Mouse (Mus musculus): ENCODE data around the gene Plau. TPM values are rescaled to one million over a fixed set of nuclear protein-coding genes. Genes with fewer than 3 reads are reported as not detected.
A peak's percentile ranks its signal among the peaks of the same experiment; 100 is the strongest.

Gene Plau
- 2.7 and 2.9 TPM in 2 replicates for polyA plus RNA-seq (2015; fragmentation: Nextera tagmentation; extraction: Ambion mirVana)

DNA sequence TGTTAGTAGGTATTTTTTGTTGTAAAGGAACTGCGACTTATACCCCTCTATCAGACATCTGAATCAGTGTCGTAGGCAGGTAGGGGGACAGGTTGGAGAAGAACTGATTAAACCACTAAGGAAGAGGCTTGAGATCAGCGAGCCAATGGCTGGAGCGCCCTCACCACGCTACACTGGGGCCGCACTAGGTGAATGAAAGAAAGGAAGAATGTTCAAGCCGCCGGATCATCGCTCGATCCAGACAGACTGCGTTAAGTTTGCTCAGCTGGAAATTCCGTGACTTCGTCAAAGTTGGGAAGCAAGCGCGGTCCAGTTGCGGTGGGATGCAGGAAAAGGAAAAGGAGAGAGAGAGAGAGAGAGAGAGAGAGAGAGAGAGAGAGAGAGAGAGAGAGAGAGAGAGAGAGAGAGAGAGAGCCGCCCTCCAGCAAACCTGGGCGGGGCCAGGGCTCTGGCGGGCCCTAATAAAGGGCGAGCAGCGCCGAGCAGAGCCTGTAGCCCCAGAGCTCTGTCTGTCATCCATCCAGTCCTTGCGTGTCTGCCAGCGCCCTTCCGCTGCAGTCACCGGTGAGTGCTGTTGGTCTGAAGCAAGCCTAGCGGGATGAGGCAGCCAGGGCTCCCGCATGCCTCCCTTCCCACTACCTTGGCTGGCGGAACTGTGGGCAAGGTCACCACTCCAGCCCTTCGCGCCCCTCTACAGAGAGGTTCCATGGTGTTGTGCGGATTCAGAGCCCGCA is at the start of gene Plau:
Plau (plus strand) TSS at position 490 of the 734 bp plus-strand sequence.
- no peaks in the 10 kb centered on the region for H3K9me3 ChIP-seq (ENCODE audit: control insufficient read depth, low read length)
- H3K36me3 ChIP-seq (ENCODE audit: control insufficient read depth, insufficient read depth, low read length), result no peaks in the 10 kb centered on the region
- ATAC-seq, result peak; percentile 97
- peak within 1 kb of the TSS; percentile 94 for H3K4me2 ChIP-seq (ENCODE audit: low read depth, low read length)
- no peaks in the 10 kb centered on the region for H3K27me3 ChIP-seq (replicated peaks; ENCODE audit: control insufficient read depth, insufficient read depth, low read length)
- peak within 1 kb of the TSS; percentile 57 for H3K4me3 ChIP-seq (ENCODE audit: low read length)
- under 1% methylated on average over 33 of the region's 33 CpGs for WGBS
- H3K9ac ChIP-seq (ENCODE audit: low read depth, low read length), result peak within 1 kb of the TSS; percentile 74
- no peak within 1 kb of the TSS for H3K27ac ChIP-seq (ENCODE audit: low read length)
- no peaks in the 10 kb centered on the region; the same call in 1 of the 2 replicates for H3K4me1 ChIP-seq (ENCODE audit: control insufficient read depth, insufficient read depth, low read length)

DNA sequence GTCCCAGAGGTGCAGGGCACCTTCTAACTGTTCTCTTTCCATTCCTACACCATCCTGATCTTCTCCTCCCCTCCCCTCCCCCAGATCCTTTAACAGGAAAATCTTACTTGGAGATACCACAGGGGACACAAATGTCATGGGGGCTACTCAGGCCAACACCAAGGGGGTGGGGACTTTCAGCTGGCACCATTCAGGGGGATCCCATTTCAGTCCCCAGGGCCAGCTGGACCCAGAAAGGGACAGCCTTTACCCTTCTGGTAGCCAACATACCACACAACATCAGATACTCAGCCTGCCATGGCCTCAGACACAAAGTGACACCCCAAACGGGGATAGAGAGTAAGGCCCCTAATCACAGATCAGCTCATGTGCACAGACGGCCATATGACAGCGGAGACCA is 48.3 kb upstream of the Plau start:
- WGBS, result 82% methylated on average over 3 of the region's 3 CpGs
- H3K9ac ChIP-seq (ENCODE audit: low read depth, low read length), result peak overlapping the region; percentile 2; the same call in 1 of the 2 replicates
- H3K9me3 ChIP-seq (ENCODE audit: control insufficient read depth, low read length), result no peaks in the 10 kb centered on the region
- no peak for ATAC-seq
- H3K27me3 ChIP-seq (replicated peaks; ENCODE audit: control insufficient read depth, insufficient read depth, low read length), result no peaks in the 10 kb centered on the region
- no peak overlapping the region for H3K4me3 ChIP-seq (ENCODE audit: low read length)
- peaks cover 41% of the 10 kb centered on the region for H3K4me1 ChIP-seq (ENCODE audit: control insufficient read depth, insufficient read depth, low read length)
- no peak overlapping the region for H3K4me2 ChIP-seq (ENCODE audit: low read depth, low read length)
- peaks cover 13% of the 10 kb centered on the region; the same call in 1 of the 2 replicates for H3K36me3 ChIP-seq (ENCODE audit: control insufficient read depth, insufficient read depth, low read length)
- no peak overlapping the region; the same call in 1 of the 2 replicates for H3K27ac ChIP-seq (ENCODE audit: low read length)

DNA sequence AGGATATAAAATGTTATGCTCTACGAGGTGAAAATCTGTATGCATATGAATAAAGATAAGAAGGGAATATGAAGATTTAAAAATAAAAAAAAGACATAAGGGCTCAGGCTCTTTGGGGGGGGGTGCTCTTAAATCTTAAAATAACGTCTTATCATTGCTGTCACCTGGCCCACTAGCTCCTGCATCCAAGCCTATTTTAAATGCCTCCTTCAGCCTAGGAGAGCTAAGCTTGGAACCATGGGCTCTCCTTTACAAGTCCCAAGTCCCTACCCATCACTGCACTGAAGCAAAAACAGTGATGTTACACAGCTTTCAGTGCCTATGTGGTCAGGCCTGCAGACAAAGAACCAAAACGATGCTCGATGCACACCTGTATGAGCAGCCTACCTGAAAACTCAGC is 46.9 kb upstream of the Plau start:
- Histone ChIP-seq H3K27me3 (replicated peaks; ENCODE audit: control insufficient read depth, insufficient read depth, low read length) (no peaks in the 10 kb centered on the region), H3K4me1 (ENCODE audit: control insufficient read depth, insufficient read depth, low read length) (peaks cover 41% of the 10 kb centered on the region), H3K36me3 (ENCODE audit: control insufficient read depth, insufficient read depth, low read length) (peaks cover 13% of the 10 kb centered on the region; the same call in 1 of the 2 replicates), H3K27ac (ENCODE audit: low read length) (no peak overlapping the region), H3K4me3 (ENCODE audit: low read length) (no peak overlapping the region), H3K4me2 (ENCODE audit: low read depth, low read length) (no peak overlapping the region), H3K9me3 (ENCODE audit: control insufficient read depth, low read length) (no peaks in the 10 kb centered on the region), H3K9ac (ENCODE audit: low read depth, low read length) (no peak overlapping the region)
- no peak for ATAC-seq
- 90% methylated on average over 4 of the region's 4 CpGs for WGBS

DNA sequence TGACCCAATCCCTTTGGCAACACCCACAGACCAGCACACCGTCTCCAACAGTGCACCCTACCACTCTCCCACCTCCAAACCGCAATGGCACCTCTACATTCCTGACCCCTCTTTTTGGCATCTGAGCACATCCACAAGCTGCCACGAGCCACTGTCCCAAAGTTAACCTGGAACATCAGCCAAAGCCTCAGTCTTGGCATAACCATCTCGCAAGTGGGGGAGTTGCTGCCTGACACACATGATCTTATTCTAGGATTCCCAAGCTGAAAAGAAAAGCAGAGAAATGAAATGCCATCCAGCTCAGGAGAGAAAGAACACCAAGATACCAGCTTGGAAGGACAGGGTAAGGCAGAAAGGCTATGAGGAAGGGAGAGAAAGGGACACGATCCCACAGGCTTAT is 46.0 kb upstream of the Plau start:
- H3K4me2 ChIP-seq (ENCODE audit: low read depth, low read length), result no peak overlapping the region
- H3K9ac ChIP-seq (ENCODE audit: low read depth, low read length), result no peak overlapping the region
- peaks cover 13% of the 10 kb centered on the region; the same call in 1 of the 2 replicates for H3K36me3 ChIP-seq (ENCODE audit: control insufficient read depth, insufficient read depth, low read length)
- ATAC-seq, result no peak
- H3K27me3 ChIP-seq (replicated peaks; ENCODE audit: control insufficient read depth, insufficient read depth, low read length), result no peaks in the 10 kb centered on the region
- peaks cover 40% of the 10 kb centered on the region for H3K4me1 ChIP-seq (ENCODE audit: control insufficient read depth, insufficient read depth, low read length)
- 95% methylated on average over 5 of the region's 5 CpGs for WGBS
- no peak overlapping the region for H3K4me3 ChIP-seq (ENCODE audit: low read length)
- H3K9me3 ChIP-seq (ENCODE audit: control insufficient read depth, low read length), result no peaks in the 10 kb centered on the region
- H3K27ac ChIP-seq (ENCODE audit: low read length), result no peak overlapping the region

DNA sequence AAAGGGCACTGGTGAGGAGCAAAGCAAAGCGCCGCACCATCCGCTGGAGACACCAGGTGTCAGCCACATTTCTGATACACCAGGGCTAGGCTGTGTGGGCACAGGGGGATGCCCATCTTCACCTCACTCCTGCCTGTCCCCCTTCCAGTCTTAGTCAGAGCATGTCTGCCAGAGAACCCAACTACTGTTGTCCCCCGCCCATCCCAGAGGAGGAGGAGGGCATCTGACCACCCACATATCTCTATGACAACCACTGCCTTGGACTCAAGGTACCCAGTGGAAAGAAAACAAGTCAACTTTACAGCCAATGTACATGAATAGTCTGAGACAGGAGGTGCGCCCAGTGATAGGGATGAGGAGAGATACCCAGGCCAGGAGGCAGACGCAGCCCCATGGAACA is 45.5 kb upstream of the Plau start:
- no peak overlapping the region for H3K27ac ChIP-seq (ENCODE audit: low read length)
- ATAC-seq, result no peak
- H3K36me3 ChIP-seq (ENCODE audit: control insufficient read depth, insufficient read depth, low read length), result peaks cover 13% of the 10 kb centered on the region; the same call in 1 of the 2 replicates
- WGBS, result 93% methylated on average over 6 of the region's 6 CpGs
- no peaks in the 10 kb centered on the region for H3K27me3 ChIP-seq (replicated peaks; ENCODE audit: control insufficient read depth, insufficient read depth, low read length)
- no peak overlapping the region for H3K4me3 ChIP-seq (ENCODE audit: low read length)
- no peak overlapping the region for H3K9ac ChIP-seq (ENCODE audit: low read depth, low read length)
- peaks cover 39% of the 10 kb centered on the region for H3K4me1 ChIP-seq (ENCODE audit: control insufficient read depth, insufficient read depth, low read length)
- H3K4me2 ChIP-seq (ENCODE audit: low read depth, low read length), result no peak overlapping the region
- no peaks in the 10 kb centered on the region for H3K9me3 ChIP-seq (ENCODE audit: control insufficient read depth, low read length)

DNA sequence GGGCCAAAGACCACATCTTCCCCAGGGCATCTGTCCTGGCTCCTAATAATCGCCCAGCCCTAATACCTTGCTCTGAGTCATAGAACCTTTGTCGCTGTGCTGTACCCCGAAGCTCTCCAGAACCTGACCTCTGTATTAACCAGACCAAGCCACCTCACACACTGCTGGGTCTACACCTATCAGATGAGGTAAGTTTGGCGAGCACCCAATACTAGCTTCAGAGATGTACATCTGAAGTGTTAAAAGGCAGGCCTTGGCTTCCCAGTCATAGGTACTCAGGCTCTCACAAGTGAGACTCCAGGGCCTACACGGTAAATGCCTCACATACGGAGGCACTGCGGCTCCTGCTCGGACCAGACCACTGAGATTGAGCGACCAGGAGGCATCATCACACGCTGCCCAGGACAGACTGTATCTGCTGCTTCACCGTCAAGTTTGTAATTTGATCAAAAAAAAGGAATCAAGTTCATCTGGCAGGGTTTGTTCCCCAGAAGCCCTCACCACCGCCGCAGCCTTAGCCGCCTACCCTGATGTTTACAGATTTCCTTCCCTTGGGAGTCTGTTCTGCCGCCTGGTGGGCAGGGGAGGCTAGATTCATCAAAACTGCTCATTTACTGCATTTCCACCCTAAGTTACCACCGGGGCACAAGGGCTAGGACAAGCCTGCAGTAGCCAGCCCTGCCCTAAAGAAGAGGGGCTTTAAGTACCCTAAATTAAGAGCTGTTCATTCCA is 44.8 kb upstream of the Plau start:
- 0 out of 2 replicates have a peak overlapping the region, but pooled peaks have one; percentile 84 for H3K9ac ChIP-seq (ENCODE audit: low read depth, low read length)
- H3K4me2 ChIP-seq (ENCODE audit: low read depth, low read length), result no peak overlapping the region
- no peak overlapping the region for H3K27ac ChIP-seq (ENCODE audit: low read length)
- H3K36me3 ChIP-seq (ENCODE audit: control insufficient read depth, insufficient read depth, low read length), result peaks cover 13% of the 10 kb centered on the region; the same call in 1 of the 2 replicates
- ATAC-seq, result no peak
- 74% methylated on average over 16 of the region's 16 CpGs for WGBS
- H3K4me1 ChIP-seq (ENCODE audit: control insufficient read depth, insufficient read depth, low read length), result peaks cover 34% of the 10 kb centered on the region
- no peaks in the 10 kb centered on the region for H3K9me3 ChIP-seq (ENCODE audit: control insufficient read depth, low read length)
- H3K27me3 ChIP-seq (replicated peaks; ENCODE audit: control insufficient read depth, insufficient read depth, low read length), result no peaks in the 10 kb centered on the region
- no peak overlapping the region for H3K4me3 ChIP-seq (ENCODE audit: low read length)

DNA sequence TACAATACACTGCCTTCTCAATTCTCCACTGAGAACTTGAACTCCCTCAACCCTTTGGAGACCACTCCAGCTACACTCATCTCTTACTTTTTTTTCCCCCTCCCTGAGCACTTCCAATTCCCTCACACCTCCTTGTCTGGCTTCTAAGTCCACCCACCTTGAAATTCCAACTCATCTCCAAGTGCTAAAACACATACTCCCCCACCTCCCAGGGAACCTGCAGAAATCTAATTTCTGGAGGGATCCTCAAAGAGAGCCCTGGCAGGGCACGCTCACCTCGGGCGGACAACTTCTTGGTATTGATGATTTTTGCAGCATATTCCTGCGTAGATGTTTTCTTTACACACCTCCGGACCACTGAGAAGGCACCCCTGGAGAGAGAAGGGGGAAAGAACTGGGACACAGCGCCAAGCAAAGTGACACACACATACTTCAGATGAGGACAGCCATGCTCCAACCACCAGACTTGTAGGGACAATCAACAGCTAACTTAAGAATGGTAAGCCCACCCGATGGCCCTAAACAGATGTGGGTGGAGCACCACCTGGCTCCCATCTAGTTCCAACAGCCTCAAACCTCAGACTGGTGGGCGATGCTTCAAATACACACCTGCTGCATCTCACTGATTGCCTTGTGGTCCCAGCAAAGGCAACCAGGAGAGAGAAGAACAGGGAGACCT is 44.1 kb upstream of the Plau start:
- Histone ChIP-seq H3K9me3 (ENCODE audit: control insufficient read depth, low read length) (no peaks in the 10 kb centered on the region), H3K4me3 (ENCODE audit: low read length) (peak overlapping the region; percentile 79), H3K27ac (ENCODE audit: low read length) (no peak overlapping the region), H3K36me3 (ENCODE audit: control insufficient read depth, insufficient read depth, low read length) (peaks cover 13% of the 10 kb centered on the region; the same call in 1 of the 2 replicates), H3K4me1 (ENCODE audit: control insufficient read depth, insufficient read depth, low read length) (peaks cover 27% of the 10 kb centered on the region), H3K27me3 (replicated peaks; ENCODE audit: control insufficient read depth, insufficient read depth, low read length) (no peaks in the 10 kb centered on the region), H3K9ac (ENCODE audit: low read depth, low read length) (peak overlapping the region; percentile 84), H3K4me2 (ENCODE audit: low read depth, low read length) (peak overlapping the region; percentile 96)
- WGBS, result 69% methylated on average over 8 of the region's 8 CpGs
- no peak for ATAC-seq

DNA sequence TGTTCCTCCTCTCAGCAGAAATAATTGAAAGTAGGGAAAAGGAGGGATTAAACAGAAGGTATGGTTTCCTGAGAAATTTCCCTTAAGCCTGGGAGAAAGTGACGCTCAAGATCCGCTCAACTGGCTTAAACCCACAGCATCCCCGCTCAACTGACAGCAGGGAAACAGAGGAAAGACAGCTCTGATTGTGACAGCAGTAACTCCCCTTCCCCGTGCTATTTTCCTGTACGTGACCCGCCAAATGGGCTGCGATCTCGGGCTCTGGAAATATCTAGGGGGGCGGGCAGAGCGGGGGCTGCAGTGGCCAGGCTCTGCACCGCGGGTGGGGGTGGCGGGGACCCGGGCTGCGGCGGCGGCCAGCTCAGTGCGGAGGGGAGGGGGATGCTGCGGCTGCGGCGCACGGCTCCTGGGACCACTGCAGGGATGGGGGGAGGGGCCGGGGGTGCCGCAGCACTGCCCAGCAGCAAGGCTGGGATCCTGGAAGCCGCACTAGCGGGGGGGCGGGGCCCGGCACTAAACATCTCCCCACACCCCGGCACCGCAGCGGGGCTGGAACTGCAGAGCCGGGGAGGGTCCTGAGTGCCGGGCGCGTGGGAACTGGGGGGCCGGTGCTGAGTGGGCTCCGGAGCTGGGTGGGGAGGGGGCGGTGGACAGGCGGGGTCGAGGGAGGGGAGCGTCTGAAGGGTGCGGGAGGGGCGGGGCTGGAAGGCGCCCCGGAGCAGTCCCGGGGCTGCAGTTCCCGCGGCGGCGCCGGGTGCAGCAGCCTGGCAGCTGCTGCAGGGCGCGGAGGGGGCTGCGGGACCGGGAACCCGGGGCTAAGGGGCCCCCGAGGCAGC is 43.3 kb upstream of the Plau start:
- peak overlapping the region; percentile 79 for H3K4me3 ChIP-seq (ENCODE audit: low read length)
- H3K27ac ChIP-seq (ENCODE audit: low read length), result peak overlapping the region; percentile 60
- H3K4me2 ChIP-seq (ENCODE audit: low read depth, low read length), result peak overlapping the region; percentile 96
- peaks cover 13% of the 10 kb centered on the region; the same call in 1 of the 2 replicates for H3K36me3 ChIP-seq (ENCODE audit: control insufficient read depth, insufficient read depth, low read length)
- no peaks in the 10 kb centered on the region for H3K9me3 ChIP-seq (ENCODE audit: control insufficient read depth, low read length)
- peak; percentile 21 for ATAC-seq
- H3K27me3 ChIP-seq (replicated peaks; ENCODE audit: control insufficient read depth, insufficient read depth, low read length), result no peaks in the 10 kb centered on the region
- peaks cover 20% of the 10 kb centered on the region for H3K4me1 ChIP-seq (ENCODE audit: control insufficient read depth, insufficient read depth, low read length)
- H3K9ac ChIP-seq (ENCODE audit: low read depth, low read length), result peak overlapping the region; percentile 84
- 3% methylated on average over 45 of the region's 57 CpGs for WGBS

All from intestine, embryonic 16.5 days (tissue).